Mouse (Mus musculus) adrenal gland, adult (tissue): Measurements from ENCODE around the gene Abi3bp.

ENCODE experiments used
- DNase-seq, 2 experiments: peaks; one replicate each; pipeline ENCODE4 v3.0.0; 2022 to 2023; ENCODE audit warnings: low spot score in 1 of 2; ENCODE audit not compliant: inconsistent age in 2 of 2

The Abi3bp gene

GRCm38 (mm10) chr16:56477677-56478574 is at the start of gene Abi3bp:
Abi3bp (plus strand) TSS chr16:56477878.
- DNase-seq, result peak; percentile 29 to 67

GRCm38 (mm10) chr16:56435293-56436185 is 42.1 kb upstream of the Abi3bp start:
- no peak for DNase-seq

GRCm38 (mm10) chr16:56440243-56440642 is 37.4 kb upstream of the Abi3bp start:
- no peak for DNase-seq

- no peak for DNase-seq
Measured at GRCm38 (mm10) chr16:56441113-56441512, 36.6 kb upstream of the Abi3bp start.

- no peak for DNase-seq
Measured at GRCm38 (mm10) chr16:56441658-56442344, 35.9 kb upstream of the Abi3bp start.

GRCm38 (mm10) chr16:56451482-56451881 is 26.2 kb upstream of the Abi3bp start:
- no peak for DNase-seq

GRCm38 (mm10) chr16:56451923-56452322 is 25.8 kb upstream of the Abi3bp start:
- no peak for DNase-seq

- no peak for DNase-seq
Measured at GRCm38 (mm10) chr16:56458052-56458754, 19.5 kb upstream of the Abi3bp start.

GRCm38 (mm10) chr16:56473160-56473559 is 4.5 kb upstream of the Abi3bp start:
- no peak for DNase-seq

- no peak for DNase-seq
Measured at GRCm38 (mm10) chr16:56475676-56476075, 2.0 kb upstream of the Abi3bp start.

GRCm38 (mm10) chr16:56478575-56479191 is 1.0 kb downstream of the Abi3bp start:
- peak in 1 of 2 experiments; percentile 8 for DNase-seq

- DNase-seq, result no peak
Measured at GRCm38 (mm10) chr16:56483466-56483865, 5.8 kb downstream of the Abi3bp start.

- peak in 1 of 2 experiments; percentile 58 for DNase-seq
Measured at GRCm38 (mm10) chr16:56486461-56486860, 8.8 kb downstream of the Abi3bp start.

- DNase-seq, result no peak
Measured at GRCm38 (mm10) chr16:56490861-56491260, 13.2 kb downstream of the Abi3bp start.

GRCm38 (mm10) chr16:56495266-56495665 is 17.6 kb downstream of the Abi3bp start:
- no peak for DNase-seq

GRCm38 (mm10) chr16:56496743-56497142 is 19.1 kb downstream of the Abi3bp start:
- no peak for DNase-seq

- no peak for DNase-seq
Measured at GRCm38 (mm10) chr16:56498680-56499079, 21.0 kb downstream of the Abi3bp start.

GRCm38 (mm10) chr16:56500441-56500840 is 22.8 kb downstream of the Abi3bp start:
- DNase-seq, result peak in 1 of 2 experiments; percentile 39

- no peak for DNase-seq
Measured at GRCm38 (mm10) chr16:56501101-56501500, 23.4 kb downstream of the Abi3bp start.

GRCm38 (mm10) chr16:56501513-56501912 is 23.8 kb downstream of the Abi3bp start:
- peak; percentile 19 to 48 for DNase-seq
